Mouse (Mus musculus) lung, postnatal 25 days (tissue): ENCODE data around the gene Siva1.
A peak's percentile ranks its signal among the peaks of the same experiment; 100 is the strongest.

Experiments
- DNase-seq: peaks from one replicate; pipeline ENCODE4 v3.0.0; 2022; ENCODE audit warnings: low spot score

The Siva1 gene

DNA sequence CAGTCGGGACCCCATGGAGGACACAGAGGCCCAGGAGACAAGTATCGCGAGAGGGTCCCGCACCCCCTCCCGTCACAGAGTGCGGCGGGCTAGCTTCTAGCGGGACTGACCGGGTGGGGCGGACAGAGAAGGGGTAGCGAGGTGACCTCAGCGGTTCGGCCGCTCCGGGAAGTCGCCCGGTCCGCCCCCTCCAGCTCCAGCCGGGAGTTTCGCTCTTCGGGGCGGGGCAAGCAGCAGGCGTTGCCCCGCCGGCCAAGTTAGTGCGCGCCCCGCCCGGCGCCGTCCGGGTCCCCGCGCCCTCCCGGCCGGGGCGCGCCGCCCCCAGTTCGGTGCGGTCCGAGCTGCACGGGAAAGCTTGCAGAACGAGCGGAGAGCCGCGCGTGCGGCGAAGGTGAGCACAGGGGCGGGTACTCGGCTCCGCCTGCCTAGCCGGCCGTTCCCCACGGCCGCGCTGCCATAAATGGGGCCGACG is 34.1 kb downstream of the Siva1 start, which contains the start of gene Zbtb42:
Gene Zbtb42, plus strand, starts transcription at position 274 of the 472 bp plus-strand sequence.
- DNase-seq = peak; percentile 74

DNA sequence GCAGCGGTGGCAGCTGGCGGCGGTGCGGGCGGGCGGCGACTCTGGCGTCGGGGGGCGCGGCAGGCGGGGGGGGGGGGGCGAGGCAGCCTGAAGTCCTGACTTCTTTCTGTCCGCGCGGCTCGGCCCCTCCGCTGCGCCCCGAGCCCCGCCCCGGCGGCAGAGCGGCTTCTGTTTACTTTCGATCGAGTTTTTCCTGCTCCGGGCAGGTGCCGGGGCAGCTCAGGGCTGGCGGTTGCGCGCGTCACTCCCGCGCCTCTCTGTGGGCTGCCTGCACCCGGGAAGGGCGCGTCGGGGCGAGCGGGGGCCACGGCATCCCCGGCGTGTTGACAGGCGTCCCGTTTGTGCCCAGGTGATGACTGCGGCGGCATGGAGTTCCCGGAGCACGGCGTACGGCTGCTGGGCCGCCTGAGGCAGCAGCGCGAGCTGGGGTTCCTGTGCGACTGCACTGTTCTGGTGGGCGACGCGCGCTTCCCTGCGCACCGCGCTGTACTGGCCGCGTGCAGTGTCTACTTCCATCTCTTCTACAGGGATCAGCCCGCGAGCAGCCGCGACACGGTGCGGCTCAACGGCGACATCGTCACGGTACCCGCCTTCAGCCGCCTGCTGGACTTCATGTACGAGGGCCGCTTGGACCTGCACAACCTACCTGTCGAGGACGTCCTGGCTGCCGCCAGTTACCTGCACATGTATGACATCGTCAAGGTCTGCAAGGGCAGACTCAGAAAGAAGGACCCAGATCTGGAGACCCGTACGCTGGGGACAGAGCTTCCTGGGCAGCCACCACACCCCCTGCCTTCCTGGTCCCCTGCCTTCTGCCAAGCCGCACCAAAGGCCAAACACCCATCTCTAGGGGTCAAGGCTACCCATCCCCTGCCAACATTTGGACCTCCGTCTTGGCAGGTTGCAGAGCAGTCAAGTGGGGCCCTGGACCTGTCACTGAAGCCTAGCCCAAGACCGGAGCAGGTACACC is 34.8 kb downstream of the Siva1 start:
- DNase-seq = peak; percentile 73

DNA sequence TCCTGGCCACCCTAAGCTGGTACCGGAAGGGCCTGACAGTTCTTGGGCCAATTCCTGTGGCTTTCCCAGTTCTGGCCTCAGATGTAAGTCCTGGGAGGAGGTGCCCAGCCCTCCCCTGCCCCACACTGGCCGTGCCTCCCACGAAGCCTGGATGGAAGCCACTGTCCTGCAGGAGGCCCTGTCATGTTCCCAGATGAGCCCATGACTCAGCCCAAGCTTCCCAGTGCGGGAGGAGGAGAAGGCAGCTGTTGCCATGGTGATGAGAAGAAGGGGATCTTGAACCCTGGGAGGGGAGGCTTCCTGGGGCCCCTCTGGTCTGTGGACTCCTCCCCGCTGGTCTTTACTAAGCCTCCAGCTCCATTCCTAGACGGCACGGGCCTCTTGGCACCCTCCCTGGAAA is 38.9 kb downstream of the Siva1 start:
- no peak for DNase-seq

DNA sequence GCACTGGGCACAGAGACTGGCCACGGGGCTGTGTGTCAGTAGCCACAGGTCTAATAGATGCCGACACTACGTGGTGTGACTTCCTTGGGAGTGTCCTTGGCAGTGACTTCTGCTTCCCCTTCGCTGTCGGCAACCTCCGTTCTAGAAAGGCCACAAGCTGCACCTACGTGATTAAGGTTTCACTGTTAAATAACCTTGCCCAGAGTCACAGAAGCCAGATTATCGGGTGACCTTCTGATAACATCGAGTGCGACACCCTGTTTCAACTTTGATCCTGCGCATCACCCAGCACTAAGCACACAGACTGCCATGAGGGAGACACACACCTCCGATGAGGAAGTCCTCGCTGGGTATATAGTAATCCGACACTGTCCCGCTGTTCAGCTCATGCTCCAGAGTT is 44.0 kb downstream of the Siva1 start:
- no peak for DNase-seq

DNA sequence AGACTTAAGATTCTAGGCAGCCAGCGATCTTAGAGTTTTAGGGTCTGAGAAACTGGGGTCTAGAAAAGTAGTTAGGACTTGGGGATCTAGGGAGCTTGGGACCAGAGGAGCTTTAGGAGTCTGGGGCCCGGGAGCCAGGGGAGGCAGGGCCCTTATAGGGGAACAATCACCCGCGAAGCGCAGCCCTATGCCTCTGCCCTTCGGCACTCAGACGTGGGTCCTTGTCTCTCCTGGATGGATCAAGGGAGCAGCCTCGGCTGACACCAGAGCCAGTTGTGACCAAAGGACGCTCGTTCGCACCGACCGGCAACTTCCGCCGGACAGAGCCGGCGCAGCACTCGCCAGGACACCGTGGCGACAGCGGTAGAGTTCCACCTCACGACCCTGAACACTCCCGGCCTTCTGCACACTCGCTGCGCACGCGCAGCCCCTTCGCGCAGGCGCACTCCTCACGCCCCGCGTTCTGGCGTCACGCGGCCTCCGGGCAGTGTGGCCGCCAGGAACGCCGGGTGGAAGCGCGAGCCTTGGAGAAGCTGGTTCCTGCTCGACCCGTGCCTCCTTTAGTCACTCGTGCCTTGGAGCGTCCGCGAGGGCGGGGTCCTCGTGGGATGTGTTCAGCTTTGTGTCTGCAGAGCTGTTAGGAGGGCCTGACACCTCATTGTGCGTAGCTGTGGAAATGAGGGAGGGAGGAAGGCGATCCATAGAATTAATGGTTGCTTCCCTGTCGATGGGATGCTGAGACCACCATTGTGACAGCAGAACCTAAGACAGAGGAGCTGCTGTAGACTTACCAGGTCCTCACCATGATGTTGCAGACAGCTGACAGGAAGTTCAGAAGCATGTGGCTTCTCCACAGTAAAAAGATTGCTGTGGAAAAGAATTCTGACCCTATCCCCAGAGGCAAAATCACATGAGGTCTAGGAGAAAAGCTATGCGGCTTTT is 49.0 kb downstream of the Siva1 start:
- DNase-seq = peak; percentile 95

DNA sequence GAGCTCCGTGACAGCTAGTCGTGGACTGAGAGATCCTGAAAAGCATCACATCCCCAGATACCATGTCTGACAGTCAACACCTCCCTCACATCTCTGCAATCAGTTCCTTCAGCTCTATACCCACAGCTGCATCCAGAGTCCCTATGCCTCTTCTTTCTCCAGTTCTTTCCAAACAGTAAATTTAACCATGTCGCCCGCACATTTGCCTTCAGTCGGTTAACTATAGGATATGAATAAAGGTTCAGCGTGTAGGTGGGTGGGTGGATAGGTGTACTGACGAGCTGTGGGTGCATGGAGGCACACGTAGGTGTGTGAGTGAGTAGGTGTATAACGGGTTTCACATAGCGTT is 49.6 kb downstream of the Siva1 start:
- no peak for DNase-seq

DNA sequence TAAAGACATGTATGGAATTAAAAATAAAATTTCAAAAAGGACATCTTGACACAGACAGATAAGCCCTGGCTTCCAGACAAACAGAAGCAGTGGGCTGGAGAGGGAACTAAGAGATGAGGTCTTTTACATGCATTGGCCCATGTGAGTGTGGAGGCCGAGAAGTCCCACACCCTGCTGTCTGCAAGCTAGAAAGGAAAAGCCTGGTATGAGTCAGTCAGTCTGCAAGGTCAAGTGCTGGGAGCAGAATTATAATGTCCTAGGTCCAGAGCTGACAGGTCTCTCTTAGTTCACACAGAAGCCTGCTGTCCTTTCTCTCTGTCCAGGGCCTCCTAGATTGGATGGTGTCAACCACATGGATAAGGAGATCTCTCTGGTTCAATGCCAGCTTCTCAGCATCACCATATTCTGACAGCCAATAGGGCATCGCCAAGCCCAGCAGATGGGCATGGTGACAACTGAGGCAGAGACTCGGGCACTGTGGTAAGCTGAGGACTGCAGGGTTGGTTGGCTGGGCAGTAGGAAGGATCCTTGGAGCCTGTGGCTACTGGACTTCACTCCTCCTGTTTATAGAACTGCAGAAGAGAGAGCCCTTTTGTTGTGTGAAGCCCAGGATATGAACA is 52.4 kb downstream of the Siva1 start:
- DNase-seq = no peak
